In genomic region chr1:152954167-152954566, GRCm38 (mm10) we compare ENCODE assay signal across 15 mouse cellular contexts. TPM values are rescaled to one million over a fixed set of nuclear protein-coding genes. Genes with fewer than 3 reads are reported as not detected.
A peak's percentile ranks its signal among the peaks of the same experiment; 100 is the strongest.
DNase-seq lines count a peak whose midpoint lies in the region; TF ChIP-seq lines count a peak whose summit lies in the region.
"Had no signal": no experiment of that assay in that cellular context is flagged by ENCODE, and none has a peak within 500 bp of the region (broad histone marks: within the 10 kb centered on the region; RNA-seq: fewer than 3 reads in every experiment).

No protein-coding gene starts in this region.

- H3K27ac ChIP-seq in left cerebral cortex, adult 2 months: no peak overlapping the region
- H3K27ac ChIP-seq in kidney, adult 2 months (ENCODE audit: insufficient read depth, low read depth, low read length): no peak overlapping the region
- H3K27ac ChIP-seq: heart, embryonic 10.5 days; heart, embryonic 15.5 days; limb, embryonic 12.5 days had no signal

- 0 out of 2 replicates have a peak, but pooled peaks cover 1% of the 10 kb centered on the region for H3K27me3 ChIP-seq in kidney, adult 2 months (replicated peaks; ENCODE audit: control insufficient read depth, insufficient read depth, low read length)

- TF ChIP-seq POLR2A in kidney, adult 2 months (IDR thresholded peaks at IDR 0.05; ENCODE audit: low read depth, low read length): no peak

- H3K4me1 ChIP-seq in kidney, adult 2 months (ENCODE audit: control insufficient read depth, insufficient read depth, low read length): no peaks in the 10 kb centered on the region

- H3K36me3 ChIP-seq in kidney, adult 2 months (ENCODE audit: control insufficient read depth, insufficient read depth, low read length): no peaks in the 10 kb centered on the region
- H3K36me3 ChIP-seq: heart, embryonic 10.5 days; heart, embryonic 15.5 days; hindbrain, embryonic 12.5 days; limb, embryonic 12.5 days had no signal

- no peak for DNase-seq in left cerebral cortex, adult 2 months (ENCODE audit: extremely low spot score in 1 of 2, low spot score in 2 of 2)
- no peak for DNase-seq in left cerebral cortex, postnatal 10 days (ENCODE audit: extremely low spot score in 1 of 2, low spot score in 2 of 2)
- DNase-seq in 416B (ENCODE audit: low read depth): peak; percentile 8
- DNase-seq in Muller cell, postnatal 12 days (ENCODE audit: inconsistent ontology term): peak; percentile 34
- no peak for DNase-seq in testis, postnatal 10 days (ENCODE audit: low spot score)
- no peak for DNase-seq in kidney, adult 2 months
- DNase-seq: adrenal gland, adult 8-10 months; lung, postnatal 36 days; thymus, postnatal 4 days had no signal

- WGBS in kidney, adult 2 months: 79% methylated on average over 5 of the region's 5 CpGs

- no peak for TF ChIP-seq CTCF in left cerebral cortex, adult 2 months (IDR thresholded peaks at IDR 0.05)
- no peak for TF ChIP-seq CTCF in kidney, adult 2 months (conservative IDR thresholded peaks at IDR 0.05; ENCODE audit: insufficient read depth, insufficient read length, low read depth, low read length)

- intact Hi-C loops in left cerebral cortex, adult 2 months (cut with DNase I): loop anchor here (2.0 to 5.0 kb wide), 2 partner anchors 51 to 138 kb away; partner anchors contain the start of gene Smg7
- intact Hi-C loops in left cerebral cortex, postnatal 10 days (cut with DNase I): no loop called here

- peak overlapping the region; percentile 83; the same call in 1 of the 2 replicates for H3K4me3 ChIP-seq in left cerebral cortex, adult 2 months
- no peak overlapping the region for H3K4me3 ChIP-seq in kidney, adult 2 months (ENCODE audit: insufficient read depth, low read depth, low read length)

RNA-seq across cellular contexts. Expression of gene Nmnat2, which starts 0.6 kb away (rescaled TPM):
- 100 to 1,000 TPM; 167 to 171 TPM for total RNA-seq in left cerebral cortex, adult 2 months (2021)
- total RNA-seq in left cerebral cortex, postnatal 10 days (2021): 100 to 1,000 TPM; 136 to 140 TPM
- 0.27 and 0.41 TPM in 2 replicates for polyA plus RNA-seq in kidney, adult 2 months (2012; rRNA removed)
- total RNA-seq: granulocyte monocyte progenitor cell, adult 5-6 weeks; megakaryocyte, adult 5-6 weeks had no signal

RNA-seq across cellular contexts. Expression of gene Smg7, which starts 51.7 kb away (rescaled TPM):
- 100 to 1,000 TPM in 1 of 2 experiments, 10 to 100 TPM in 1; 99.7 to 108 TPM for total RNA-seq in left cerebral cortex, adult 2 months (2021)
- 10 to 100 TPM; 77.0 to 81.3 TPM for total RNA-seq in left cerebral cortex, postnatal 10 days (2021)
- polyA plus RNA-seq in kidney, adult 2 months (2012; rRNA removed): 46.8 and 56.1 TPM in 2 replicates

Comparison
In these comparisons a context has a peak if more than half of its experiments do, and no peak if none do; other contexts are left out.
1. DNase-seq: peak in 416B (single experiment) and Muller cell, postnatal 12 days (single experiment); none in left cerebral cortex, adult 2 months (0 of 2), left cerebral cortex, postnatal 10 days (0 of 2), testis, postnatal 10 days (single experiment) and kidney, adult 2 months (single experiment).